Mouse (Mus musculus) megakaryocyte, adult 5-6 weeks (primary cell): ENCODE results near the gene Olfr47. TPM values are rescaled to one million over a fixed set of nuclear protein-coding genes. Genes with fewer than 3 reads are reported as not detected.
A peak's percentile ranks its signal among the peaks of the same experiment; 100 is the strongest.
"Not testable (repeated sequence)": the region's sequence is repeated elsewhere in the genome, so short reads cannot be mapped to it uniquely, and the experiment has no call there.

ENCODE experiments used
- ATAC-seq: 2 replicates; pipeline ENCODE4 v1.8.0; 2016; ENCODE audit warnings: mild to moderate bottlenecking, inconsistent platforms; ENCODE audit not compliant: poor library complexity, severe bottlenecking
- total RNA-seq, 2 experiments: library from RNA; stranded (forward) in 1 of 2; stranded (reverse) in 1 of 2; fragments of 153-499, 151-499 nt in 1 of 2; fragments of 221-1000, 200-1000 nt in 1 of 2; gene quantifications; 2 replicates each; pipeline versions ENCODE4 v1.2.3 to v1.2.4; 2015 to 2017

Gene Olfr47
- total RNA-seq (2015) (not detected in 2 replicates), total RNA-seq (2017) (not detected in 2 replicates)

DNA sequence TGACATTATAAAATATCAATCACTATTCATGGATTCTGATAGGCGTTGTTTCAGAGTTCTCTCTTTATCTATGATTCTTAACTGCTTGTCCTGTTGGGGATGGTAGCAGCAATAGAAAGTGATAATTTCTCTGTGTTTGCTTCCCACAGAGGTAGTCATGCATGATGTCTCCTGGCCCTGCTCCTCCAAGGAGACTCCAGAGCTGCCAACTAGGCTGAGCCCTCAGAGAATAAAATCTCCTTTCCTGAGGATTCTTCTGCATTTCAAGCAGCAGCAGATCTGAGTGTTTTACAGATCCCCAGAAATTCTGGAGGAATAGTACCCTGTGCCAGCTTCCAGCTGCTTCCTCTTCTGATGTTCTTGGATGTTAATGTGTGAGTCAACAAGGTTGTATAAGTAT, at the start of gene Olfr47:
Olfr47 (plus strand) TSS at position 275 of the 400 bp plus-strand sequence.
- ATAC-seq, result not testable (repeated sequence)

DNA sequence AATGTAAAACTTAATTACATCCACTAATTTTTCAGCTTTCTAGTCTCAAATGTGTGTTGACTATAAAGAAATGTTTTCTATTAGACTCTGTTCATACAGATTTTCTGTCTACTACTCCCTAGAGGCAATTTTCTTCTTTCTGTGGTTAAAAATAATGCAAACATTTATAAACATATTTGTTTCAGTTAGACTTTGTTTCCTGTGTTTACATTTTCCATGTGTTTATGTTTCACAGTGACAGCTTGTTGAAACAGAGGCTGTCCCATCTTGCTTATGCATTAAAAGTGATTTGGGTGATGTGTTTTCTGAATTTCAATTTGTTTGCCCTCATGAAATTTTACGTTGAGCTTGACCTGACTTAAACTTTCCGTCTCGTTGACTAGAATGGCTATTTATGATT, 40.3 kb upstream of the Olfr47 start:
- no peak for ATAC-seq

DNA sequence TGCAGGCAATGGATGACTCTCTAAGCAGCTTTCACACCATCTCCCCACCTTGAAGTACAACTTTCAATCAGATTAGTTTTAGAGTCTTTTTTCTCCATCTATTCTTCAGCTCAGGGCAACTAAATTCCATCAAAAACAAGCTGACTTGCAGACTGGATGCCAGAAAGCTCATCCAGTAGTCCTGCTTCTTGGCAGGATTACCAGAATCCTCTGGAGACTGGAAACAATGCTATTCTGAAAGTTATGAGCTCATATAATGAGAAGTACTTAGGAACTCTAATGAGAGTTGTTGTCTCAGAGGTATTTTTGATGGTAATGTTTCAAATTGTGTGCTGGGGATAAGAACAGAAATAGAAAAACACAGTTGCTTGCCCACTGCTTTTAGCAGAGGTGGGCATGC, 34.5 kb upstream of the Olfr47 start, which contains the start of gene Olfr435:
Olfr435 (plus strand) TSS at position 366 of the 400 bp plus-strand sequence.
- no peak for ATAC-seq

DNA sequence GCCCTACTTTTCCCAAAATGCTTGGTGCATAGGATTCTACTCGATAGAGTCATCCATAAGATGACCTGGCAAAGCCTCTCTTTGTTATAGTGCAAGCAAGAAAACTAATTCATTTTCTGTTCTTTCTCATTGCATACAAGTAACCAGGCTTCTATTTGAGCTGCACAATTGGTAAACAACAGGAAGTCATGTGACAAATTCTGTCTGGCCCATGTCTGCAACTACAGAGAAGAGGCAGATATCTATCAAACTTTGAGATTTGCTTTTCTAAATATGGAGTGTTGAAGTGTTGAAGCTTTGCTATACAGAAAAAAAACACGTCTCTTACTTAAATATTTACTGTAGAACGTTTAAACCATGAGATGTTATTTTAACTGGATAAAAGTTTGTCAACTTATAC, 33.2 kb upstream of the Olfr47 start:
- no peak for ATAC-seq

DNA sequence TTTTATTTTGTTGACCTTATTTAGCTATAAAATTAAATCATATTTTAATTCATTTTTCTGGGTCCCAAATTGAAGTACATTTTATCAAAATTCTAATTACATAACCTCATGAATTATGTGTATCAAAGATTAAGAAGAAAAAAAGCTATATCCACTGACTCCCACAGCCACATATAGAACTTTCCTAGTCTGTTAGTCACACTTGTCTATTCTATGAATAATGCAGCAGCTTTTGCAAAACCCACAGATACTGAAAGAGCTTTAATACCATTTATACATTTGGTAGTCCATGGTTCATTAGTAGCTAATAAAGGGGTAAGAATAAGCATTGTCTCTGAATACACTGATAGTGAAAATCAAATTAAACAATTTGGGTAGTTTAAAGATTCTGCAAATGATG, 28.5 kb upstream of the Olfr47 start:
- no peak for ATAC-seq

DNA sequence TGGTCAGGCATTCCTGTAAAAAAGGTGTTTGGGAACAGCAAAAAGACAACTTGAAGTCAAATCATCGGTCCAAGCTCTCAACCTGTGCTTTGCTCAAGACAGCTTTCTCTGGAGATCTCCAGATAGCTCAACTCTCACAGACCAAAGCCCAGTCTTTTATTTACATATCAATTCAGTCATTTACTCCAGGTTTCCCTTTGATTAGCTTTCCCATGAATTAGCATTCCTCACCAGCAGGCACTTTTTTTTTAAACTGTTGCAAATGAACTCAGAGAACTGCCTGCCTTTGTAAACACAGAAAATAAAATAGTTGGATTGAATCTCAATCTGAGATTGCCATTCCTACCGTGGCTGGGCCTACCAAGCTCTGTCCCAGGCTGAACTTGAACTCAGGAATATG, 26.0 kb upstream of the Olfr47 start:
- no peak for ATAC-seq

DNA sequence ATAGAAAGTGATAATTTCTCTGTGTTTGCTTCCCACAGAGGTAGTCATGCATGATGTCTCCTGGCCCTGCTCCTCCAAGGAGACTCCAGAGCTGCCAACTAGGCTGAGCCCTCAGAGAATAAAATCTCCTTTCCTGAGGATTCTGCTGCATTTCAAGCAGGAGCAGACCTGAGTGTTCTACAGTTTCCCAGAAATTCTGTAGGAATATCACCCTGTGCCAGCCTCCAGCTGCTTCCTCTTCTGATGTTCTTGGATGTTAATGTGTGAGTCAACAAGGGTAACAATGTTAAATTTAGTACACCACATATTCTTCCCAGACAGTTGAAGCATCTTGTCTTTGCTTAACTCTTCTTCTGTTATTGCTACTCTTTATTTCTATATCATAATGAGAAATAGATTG, 18.5 kb upstream of the Olfr47 start, which contains the start of gene Olfr434:
Olfr434 (plus strand) TSS at position 149 of the 400 bp plus-strand sequence.
- not testable (repeated sequence) for ATAC-seq

DNA sequence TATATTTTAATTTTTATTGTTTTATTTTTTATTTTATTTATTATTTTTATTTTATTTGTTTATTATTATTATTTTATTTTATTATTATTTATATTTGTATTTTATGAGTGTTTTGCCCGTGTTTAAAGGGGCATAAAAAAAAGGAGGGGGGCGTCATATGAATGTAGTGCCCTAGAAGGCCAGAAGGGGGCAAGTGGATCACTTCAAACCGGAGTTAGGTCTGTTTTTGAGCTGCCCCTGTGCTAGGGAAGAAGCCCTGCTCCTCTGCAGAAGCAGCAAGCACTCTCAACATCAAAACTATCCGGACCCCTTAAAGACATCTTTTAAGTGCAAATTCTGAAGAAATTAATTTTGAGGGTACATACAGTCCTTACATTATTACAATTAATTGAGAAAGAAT, 10.7 kb downstream of the Olfr47 start:
- ATAC-seq, result no peak

DNA sequence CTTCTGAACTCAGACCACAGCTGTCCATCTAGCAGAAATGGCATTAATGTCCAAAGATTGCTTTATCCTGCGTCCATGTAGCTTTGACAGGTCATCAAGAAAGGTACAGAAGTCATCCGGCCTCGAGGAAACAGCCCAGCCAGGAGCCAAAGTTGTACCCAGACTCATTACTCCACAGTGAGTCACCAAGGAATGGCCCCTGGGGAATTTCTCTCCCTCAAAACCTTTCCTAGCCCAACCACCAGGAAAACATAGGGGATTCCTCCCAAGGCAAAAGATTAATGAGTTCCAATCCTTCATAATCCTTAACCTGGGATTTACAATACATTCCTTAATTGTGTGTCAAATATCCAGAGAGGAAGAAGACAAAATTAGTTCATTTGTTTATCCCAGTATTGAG, 16.1 kb downstream of the Olfr47 start:
- ATAC-seq, result no peak

DNA sequence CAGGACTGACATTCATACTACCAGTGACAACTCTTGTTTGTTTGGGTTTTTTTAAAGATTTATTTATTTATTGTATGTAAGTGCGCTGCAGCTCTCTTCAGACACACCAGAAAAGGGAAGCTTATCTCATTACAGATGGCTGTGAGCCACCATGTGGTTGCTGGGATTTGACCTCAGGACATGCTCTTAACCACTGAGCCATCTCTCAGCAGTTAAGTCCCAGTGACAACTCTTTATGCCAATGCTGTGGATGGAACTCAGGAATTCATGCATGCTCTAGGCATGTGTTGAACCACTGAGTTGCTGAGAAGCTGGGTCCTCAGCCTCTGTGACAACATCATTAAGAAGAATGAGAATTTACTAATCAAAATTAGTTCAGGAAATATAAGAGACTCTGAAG, 21.7 kb downstream of the Olfr47 start:
- ATAC-seq, result no peak

DNA sequence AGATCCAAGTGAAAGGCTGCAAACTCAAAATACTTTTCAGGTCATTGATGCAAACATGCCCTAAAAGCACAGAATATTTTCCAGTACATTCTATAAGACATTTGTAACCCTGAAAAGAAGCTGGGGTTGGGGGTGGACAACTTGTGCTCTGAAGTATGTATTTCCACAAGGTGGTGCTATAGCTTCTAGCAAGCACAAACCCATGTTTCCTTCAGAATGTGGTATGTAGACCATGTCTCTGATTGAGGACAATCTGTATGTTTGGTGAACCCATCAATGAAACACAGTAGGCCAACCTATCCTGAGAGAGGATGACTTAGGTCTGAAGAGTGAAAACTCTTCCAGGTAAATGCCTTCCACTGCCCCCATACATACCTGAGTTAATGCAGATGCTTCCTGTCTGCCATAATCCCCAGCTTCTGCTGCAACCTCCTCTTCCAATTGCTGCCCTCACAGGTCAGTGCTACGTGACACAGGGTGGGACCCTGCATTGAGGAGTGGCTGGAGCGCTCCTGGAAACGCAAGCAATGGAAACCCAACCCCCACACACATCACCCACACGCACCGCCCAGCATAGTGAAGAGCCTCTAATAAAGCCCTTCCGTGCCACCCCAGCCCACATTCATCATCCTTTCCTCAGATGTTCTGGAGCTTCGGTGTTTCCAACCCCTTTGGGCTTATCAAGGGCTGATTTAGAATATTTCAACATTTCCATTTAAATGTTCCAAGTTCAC, 23.0 kb downstream of the Olfr47 start:
- ATAC-seq, result no peak

DNA sequence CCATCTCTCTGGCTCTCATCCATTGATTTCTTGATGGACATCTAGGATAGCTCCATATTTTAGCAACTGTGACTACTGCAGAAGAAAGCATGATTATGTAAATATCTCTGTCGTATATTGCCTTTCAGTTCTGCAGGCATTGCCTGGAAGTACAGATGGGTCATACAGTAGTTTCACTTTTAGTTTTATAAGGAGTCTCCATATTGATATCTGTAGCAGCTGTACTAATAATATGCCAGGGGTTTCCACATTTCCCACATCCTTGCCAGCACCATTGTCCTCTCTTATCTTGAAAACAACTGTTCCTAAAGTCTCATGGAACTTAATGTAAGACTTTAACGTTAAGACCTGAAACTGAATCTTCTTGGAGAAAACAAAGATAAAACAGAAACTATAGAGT, 29.4 kb downstream of the Olfr47 start:
- ATAC-seq, result no peak

DNA sequence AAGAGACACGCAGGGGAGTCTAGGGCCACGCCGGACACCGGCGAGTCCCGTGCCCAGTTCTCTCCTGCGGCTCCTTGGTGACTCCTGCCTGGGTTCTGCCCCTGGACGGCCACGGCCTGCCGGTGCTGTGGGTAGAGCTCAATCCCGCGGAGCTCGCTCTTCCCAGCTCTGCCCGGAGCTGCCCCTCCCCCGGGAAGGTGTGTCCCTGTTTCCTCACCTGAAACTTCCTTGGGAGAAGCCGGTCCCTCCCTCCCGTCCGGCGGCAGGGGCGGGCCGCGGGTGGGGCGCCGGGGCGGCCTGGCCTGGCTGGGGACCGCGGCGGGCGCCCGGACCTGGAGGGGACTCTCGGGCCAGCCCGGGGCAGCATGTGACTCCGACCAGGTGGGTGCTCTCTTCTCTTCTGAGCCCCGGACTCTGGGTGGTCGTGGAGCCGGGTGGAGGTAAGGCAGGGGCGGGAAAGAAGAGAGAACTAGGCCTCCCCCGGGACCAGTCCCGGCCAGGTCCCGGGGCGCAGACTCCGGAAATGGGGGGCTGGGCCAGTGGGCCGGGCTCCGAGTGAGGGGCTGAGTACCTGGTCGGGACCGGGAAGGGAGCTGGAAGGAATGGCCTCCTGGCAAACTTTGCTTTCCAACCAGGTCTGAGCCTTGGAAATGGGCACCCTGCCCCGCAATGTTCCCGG, 34.2 kb downstream of the Olfr47 start, which contains the start of gene Arhgef5:
Arhgef5 (plus strand) TSS at position 220 of the 679 bp plus-strand sequence.
- ATAC-seq, result peak; percentile 47

DNA sequence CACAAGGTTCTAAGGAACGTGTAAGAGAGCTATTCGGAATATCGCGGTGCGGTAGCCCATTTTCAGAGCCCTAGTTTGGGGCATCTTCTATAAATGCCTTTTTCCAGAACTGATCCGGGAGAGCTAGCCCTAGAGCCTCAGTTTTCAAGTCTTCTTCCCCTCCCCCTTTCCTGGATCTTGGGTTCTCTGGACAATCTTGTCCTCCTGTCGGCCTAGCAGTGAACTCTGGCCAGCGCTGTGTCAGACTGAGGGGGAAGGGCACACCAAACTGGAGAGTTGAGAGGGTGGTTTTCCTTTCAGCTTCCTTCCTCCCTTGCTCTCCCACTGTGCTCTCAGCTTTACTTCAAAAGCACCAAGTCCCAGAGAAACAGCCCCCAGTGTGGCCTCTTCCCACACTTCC, 35.0 kb downstream of the Olfr47 start:
- ATAC-seq, result no peak

DNA sequence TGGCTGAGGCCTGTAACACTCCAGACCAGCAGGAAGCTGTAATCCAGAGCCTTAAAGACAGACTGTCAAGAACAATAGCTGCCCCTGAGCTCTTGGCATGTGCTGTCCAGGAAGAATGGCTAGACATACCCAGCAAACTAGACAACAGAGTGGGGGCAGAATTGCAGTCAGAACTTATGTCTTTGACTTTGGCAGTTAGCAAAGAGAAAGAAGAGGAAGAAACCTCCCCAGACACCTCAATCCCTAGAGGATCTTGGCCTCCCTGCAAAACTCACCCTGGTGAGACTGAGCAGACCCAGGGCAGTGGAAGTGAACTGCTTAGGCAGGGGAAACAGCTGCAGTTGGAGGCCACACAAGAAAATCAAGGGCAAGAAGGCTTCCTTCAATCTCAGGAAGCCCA, 41.3 kb downstream of the Olfr47 start:
- ATAC-seq, result no peak

DNA sequence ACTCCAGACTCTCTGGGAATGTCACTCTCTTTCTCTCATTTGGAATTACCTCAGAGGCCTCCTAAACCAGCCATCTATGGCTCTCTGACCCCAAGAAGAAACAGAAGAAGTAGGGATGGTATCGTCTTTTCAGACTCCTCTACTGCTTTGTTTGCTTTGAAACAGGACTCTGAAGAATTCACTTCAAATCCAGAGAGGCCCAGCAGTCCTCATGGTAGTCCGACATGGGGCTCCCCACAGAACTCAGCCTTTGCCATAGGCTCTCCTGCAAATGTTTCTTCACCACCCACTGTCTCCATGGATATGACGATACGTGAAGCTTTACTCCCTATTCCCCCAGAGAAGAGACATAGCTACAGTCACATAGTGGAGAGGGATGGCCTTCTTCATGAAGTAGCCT, 42.8 kb downstream of the Olfr47 start:
- no peak for ATAC-seq

DNA sequence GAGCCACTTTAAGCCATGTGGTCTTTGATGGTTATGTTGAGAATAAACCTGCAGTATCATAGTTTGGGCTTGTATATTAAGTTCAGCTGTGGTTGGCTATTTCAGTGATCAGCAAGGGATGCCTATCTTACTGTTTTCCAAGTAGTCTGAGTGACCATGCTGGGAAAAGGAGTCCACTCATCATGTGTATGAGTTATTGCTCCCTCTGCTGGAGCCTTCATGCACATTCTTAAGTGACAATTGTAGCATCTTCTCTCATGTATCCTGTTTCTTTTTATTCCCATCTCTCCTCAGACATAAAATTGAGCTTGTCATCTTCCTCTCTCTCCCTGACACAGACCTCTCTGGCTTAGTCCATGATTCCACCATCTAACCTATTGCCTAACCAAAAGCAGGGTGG, 46.9 kb downstream of the Olfr47 start:
- ATAC-seq, result no peak

DNA sequence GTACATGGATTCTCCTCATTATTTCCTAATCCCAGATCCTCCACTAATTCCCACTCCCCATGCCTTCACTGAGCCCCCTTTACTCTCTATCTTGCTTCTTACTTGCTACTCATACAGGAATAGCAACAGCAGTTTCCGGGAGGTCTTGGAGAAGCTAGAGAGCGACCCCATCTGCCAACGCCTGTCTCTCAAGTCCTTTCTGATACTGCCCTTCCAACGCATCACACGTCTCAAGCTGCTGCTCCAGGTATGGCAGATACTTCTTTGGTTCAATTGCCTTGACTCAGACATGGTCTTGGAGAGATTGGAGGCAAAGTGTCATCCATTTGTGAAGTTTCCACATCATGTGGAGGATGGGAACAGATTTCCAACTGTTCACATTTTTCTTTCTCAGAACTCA, 49.2 kb downstream of the Olfr47 start:
- no peak for ATAC-seq
